Mouse (Mus musculus): ENCODE data around the gene Map3k3. TPM values are rescaled to one million over a fixed set of nuclear protein-coding genes. Genes with fewer than 3 reads are reported as not detected.

Gene Map3k3
- polyA plus RNA-seq, 1 experiment from 2014 or later: 4.7 TPM

- no peak overlapping the region for H3K4me3 ChIP-seq (ENCODE audit: low read depth, low read length)
- H3K9ac ChIP-seq (replicated peaks): no peak overlapping the region
- no peaks in the 10 kb centered on the region for H3K9me3 ChIP-seq (ENCODE audit: low read length)
- ATAC-seq: no peak
- no peak for DNase-seq
- H3K4me1 ChIP-seq (ENCODE audit: insufficient read depth): peaks cover 8% of the 10 kb centered on the region
- H3K36me3 ChIP-seq (replicated peaks; ENCODE audit: insufficient read depth, low read length): peaks cover 2% of the 10 kb centered on the region
- H3K27ac ChIP-seq (ENCODE audit: low read depth): no peak overlapping the region
- no peaks in the 10 kb centered on the region for H3K27me3 ChIP-seq (ENCODE audit: insufficient read depth, low read length)
- TF ChIP-seq EP300 (IDR thresholded peaks at IDR 0.05; ENCODE audit: low read depth) (no peak), CTCF (IDR thresholded peaks at IDR 0.05; ENCODE audit: low read depth) (no peak)
- 62% methylated on average over 3 of the region's 3 CpGs for WGBS (ENCODE audit: insufficient replicate concordance)
- H3K4me2 ChIP-seq (ENCODE audit: low read depth, low read length): no peak overlapping the region
Observed at GRCm38 (mm10) chr11:106102866-106103265, 18.5 kb downstream of the Map3k3 start.

- no peaks in the 10 kb centered on the region for H3K27me3 ChIP-seq (ENCODE audit: insufficient read depth, low read length)
- H3K4me2 ChIP-seq (ENCODE audit: low read depth, low read length): no peak overlapping the region
- ATAC-seq (peak; percentile 33; the same call in 1 of the 2 replicates), DNase-seq (peak; percentile 26)
- H3K4me1 ChIP-seq (ENCODE audit: insufficient read depth): no peaks in the 10 kb centered on the region
- no peak for TF ChIP-seq EP300 (IDR thresholded peaks at IDR 0.05; ENCODE audit: low read depth)
- no peak for TF ChIP-seq CTCF (IDR thresholded peaks at IDR 0.05; ENCODE audit: low read depth)
- whole genome bisulfite sequencing (ENCODE audit: insufficient replicate concordance): 41% methylated on average over 8 of the region's 8 CpGs
- peaks cover 8% of the 10 kb centered on the region; the same call in 1 of the 2 replicates for H3K36me3 ChIP-seq (replicated peaks; ENCODE audit: insufficient read depth, low read length)
- no peaks in the 10 kb centered on the region for H3K9me3 ChIP-seq (ENCODE audit: low read length)
- H3K9ac ChIP-seq (replicated peaks): no peak overlapping the region
- peak overlapping the region; percentile 37; the same call in 1 of the 2 replicates for H3K27ac ChIP-seq (ENCODE audit: low read depth)
- no peak overlapping the region for H3K4me3 ChIP-seq (ENCODE audit: low read depth, low read length)
Observed at GRCm38 (mm10) chr11:106106047-106106587, 21.7 kb downstream of the Map3k3 start.

GRCm38 (mm10) chr11:106111688-106112087, 27.3 kb downstream of the Map3k3 start:
- Histone ChIP-seq H3K36me3 (replicated peaks; ENCODE audit: insufficient read depth, low read length) (peaks cover 24% of the 10 kb centered on the region), H3K4me3 (ENCODE audit: low read depth, low read length) (no peak overlapping the region), H3K27me3 (ENCODE audit: insufficient read depth, low read length) (no peaks in the 10 kb centered on the region), H3K4me1 (ENCODE audit: insufficient read depth) (no peaks in the 10 kb centered on the region), H3K4me2 (ENCODE audit: low read depth, low read length) (no peak overlapping the region), H3K27ac (ENCODE audit: low read depth) (no peak overlapping the region), H3K9me3 (ENCODE audit: low read length) (no peaks in the 10 kb centered on the region), H3K9ac (replicated peaks) (no peak overlapping the region)
- no peak for DNase-seq
- ATAC-seq: no peak
- no peak for TF ChIP-seq EP300 (IDR thresholded peaks at IDR 0.05; ENCODE audit: low read depth)
- TF ChIP-seq CTCF (IDR thresholded peaks at IDR 0.05; ENCODE audit: low read depth): no peak

- peaks cover 7% of the 10 kb centered on the region for H3K4me1 ChIP-seq (ENCODE audit: insufficient read depth)
- peaks cover 14% of the 10 kb centered on the region for H3K36me3 ChIP-seq (replicated peaks; ENCODE audit: insufficient read depth, low read length)
- H3K9me3 ChIP-seq (ENCODE audit: low read length): no peaks in the 10 kb centered on the region
- DNase-seq (no peak), ATAC-seq (no peak)
- H3K27me3 ChIP-seq (ENCODE audit: insufficient read depth, low read length): no peaks in the 10 kb centered on the region
- peak overlapping the region; percentile 35; the same call in 1 of the 2 replicates for H3K4me2 ChIP-seq (ENCODE audit: low read depth, low read length)
- no peak overlapping the region for H3K9ac ChIP-seq (replicated peaks)
- TF ChIP-seq EP300 (IDR thresholded peaks at IDR 0.05; ENCODE audit: low read depth) (no peak), CTCF (IDR thresholded peaks at IDR 0.05; ENCODE audit: low read depth) (no peak)
- WGBS (ENCODE audit: insufficient replicate concordance): 73% methylated on average over 5 of the region's 5 CpGs
- H3K4me3 ChIP-seq (ENCODE audit: low read depth, low read length): no peak overlapping the region
- peak overlapping the region; percentile 86 for H3K27ac ChIP-seq (ENCODE audit: low read depth)
Observed at GRCm38 (mm10) chr11:106122221-106122620, 37.8 kb downstream of the Map3k3 start.

- 33% methylated on average over 3 of the region's 3 CpGs for whole genome bisulfite sequencing (ENCODE audit: insufficient replicate concordance)
- Histone ChIP-seq H3K36me3 (replicated peaks; ENCODE audit: insufficient read depth, low read length) (peaks cover 10% of the 10 kb centered on the region), H3K9ac (replicated peaks) (no peak overlapping the region), H3K4me2 (ENCODE audit: low read depth, low read length) (peak overlapping the region; percentile 35; the same call in 1 of the 2 replicates), H3K9me3 (ENCODE audit: low read length) (no peaks in the 10 kb centered on the region), H3K4me3 (ENCODE audit: low read depth, low read length) (no peak overlapping the region), H3K27me3 (ENCODE audit: insufficient read depth, low read length) (no peaks in the 10 kb centered on the region), H3K4me1 (ENCODE audit: insufficient read depth) (peaks cover 7% of the 10 kb centered on the region), H3K27ac (ENCODE audit: low read depth) (peak overlapping the region; percentile 86)
- DNase-seq (peak; percentile 36), ATAC-seq (peak; percentile 62)
- TF ChIP-seq EP300 (IDR thresholded peaks at IDR 0.05; ENCODE audit: low read depth): peak; percentile 46; the same call in 1 of the 2 replicates
- TF ChIP-seq CTCF (IDR thresholded peaks at IDR 0.05; ENCODE audit: low read depth): no peak
Observed at GRCm38 (mm10) chr11:106122736-106123135, 38.3 kb downstream of the Map3k3 start.

- Histone ChIP-seq H3K27me3 (ENCODE audit: insufficient read depth, low read length) (no peaks in the 10 kb centered on the region), H3K4me3 (ENCODE audit: low read depth, low read length) (no peak overlapping the region), H3K4me2 (ENCODE audit: low read depth, low read length) (no peak overlapping the region), H3K9me3 (ENCODE audit: low read length) (no peaks in the 10 kb centered on the region), H3K36me3 (replicated peaks; ENCODE audit: insufficient read depth, low read length) (peaks cover 9% of the 10 kb centered on the region), H3K27ac (ENCODE audit: low read depth) (no peak overlapping the region), H3K9ac (replicated peaks) (no peak overlapping the region), H3K4me1 (ENCODE audit: insufficient read depth) (peaks cover 7% of the 10 kb centered on the region)
- no peak for ATAC-seq
- no peak for TF ChIP-seq CTCF (IDR thresholded peaks at IDR 0.05; ENCODE audit: low read depth)
- no peak for TF ChIP-seq EP300 (IDR thresholded peaks at IDR 0.05; ENCODE audit: low read depth)
- no peak for DNase-seq
- WGBS (ENCODE audit: insufficient replicate concordance): 62% methylated on average over 4 of the region's 4 CpGs
Observed at GRCm38 (mm10) chr11:106124784-106125183, 40.4 kb downstream of the Map3k3 start.
